8 mouse cellular contexts compared by ENCODE assay signal in the genomic region with DNA sequence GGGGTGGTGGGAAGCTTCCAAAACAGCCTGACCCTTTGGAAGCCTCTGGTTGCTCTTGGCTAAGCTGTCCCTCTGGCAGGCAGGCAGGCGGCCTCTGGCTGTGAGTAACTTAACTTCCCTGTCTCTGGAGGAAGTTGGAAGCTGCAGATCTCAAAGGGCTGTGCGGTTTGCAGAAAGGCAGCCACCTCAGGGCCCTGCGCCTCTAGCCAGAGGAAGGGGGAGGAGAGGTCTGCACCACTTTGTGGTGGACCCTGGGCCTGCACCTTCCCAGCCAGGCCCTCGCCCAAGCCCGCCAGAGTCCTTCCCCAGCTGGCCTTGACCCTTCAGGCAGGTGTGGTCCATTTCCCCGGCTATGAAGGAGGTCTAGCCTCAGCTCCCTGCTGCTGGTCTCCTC. TPM values are rescaled to one million over a fixed set of nuclear protein-coding genes. Genes with fewer than 3 reads are reported as not detected.
DNase-seq lines count a peak whose midpoint lies in the region; ATAC-seq and TF ChIP-seq lines count a peak whose summit lies in the region.

No protein-coding gene starts in this region.

- peak in 1 of 2 experiments; percentile 38 for DNase-seq in spleen, adult 2 months (ENCODE audit: low read depth in 1 of 2, low spot score in 2 of 2)
- DNase-seq in spleen, adult 12 weeks (ENCODE audit: low spot score) = no peak
- no peak for DNase-seq in midbrain, embryonic 10.5 days (ENCODE audit: low spot score)
- DNase-seq in thymus, adult 2 months = peak; percentile 58
- DNase-seq in adrenal gland, postnatal 25 days = no peak
- DNase-seq in right cerebral cortex, postnatal 36 days (ENCODE audit: low spot score in 2 of 2) = no peak

- peaks cover 54% of the 10 kb centered on the region for H3K4me1 ChIP-seq in spleen, adult 2 months (ENCODE audit: control insufficient read depth, insufficient read depth, insufficient read length)
- H3K4me1 ChIP-seq in forebrain, embryonic 12.5 days = peaks cover 98% of the 10 kb centered on the region
- peaks cover 20% of the 10 kb centered on the region for H3K4me1 ChIP-seq in intestine, postnatal 0 days (replicated peaks; ENCODE audit: control insufficient read depth, insufficient read depth, low read length)
- H3K4me1 ChIP-seq in midbrain, embryonic 10.5 days = peaks cover 99% of the 10 kb centered on the region
- peaks cover 61% of the 10 kb centered on the region for H3K4me1 ChIP-seq in thymus, adult 2 months (replicated peaks; ENCODE audit: control insufficient read depth, insufficient read depth, low read length)

- peak overlapping the region; percentile 33; the same call in 1 of the 2 replicates for H3K4me3 ChIP-seq in spleen, adult 2 months (ENCODE audit: extremely low read depth, insufficient read depth, insufficient read length)
- H3K4me3 ChIP-seq in forebrain, embryonic 12.5 days (replicated peaks) = peak overlapping the region; percentile 68
- H3K4me3 ChIP-seq in intestine, postnatal 0 days (ENCODE audit: low read depth, low read length) = no peak overlapping the region
- peak overlapping the region; percentile 85 for H3K4me3 ChIP-seq in midbrain, embryonic 10.5 days
- peak overlapping the region; percentile 70 for H3K4me3 ChIP-seq in thymus, adult 2 months (ENCODE audit: control insufficient read depth, insufficient read depth, low read length)

- peak overlapping the region; percentile 93 for H3K4me2 ChIP-seq in forebrain, embryonic 12.5 days
- peak overlapping the region; percentile 99 for H3K4me2 ChIP-seq in intestine, postnatal 0 days (replicated peaks; ENCODE audit: low read depth)

- peaks cover 10% of the 10 kb centered on the region for H3K27me3 ChIP-seq in spleen, adult 2 months (ENCODE audit: control insufficient read depth, insufficient read depth, low read length)
- H3K27me3 ChIP-seq in forebrain, embryonic 12.5 days = 0 out of 2 replicates have a peak, but pooled peaks cover 5% of the 10 kb centered on the region
- H3K27me3 ChIP-seq in intestine, postnatal 0 days (replicated peaks; ENCODE audit: control insufficient read depth, insufficient read depth, low read length) = no peaks in the 10 kb centered on the region
- peaks cover 58% of the 10 kb centered on the region for H3K27me3 ChIP-seq in midbrain, embryonic 10.5 days (ENCODE audit: low read depth, poor library complexity, severe bottlenecking)
- H3K27me3 ChIP-seq in thymus, adult 2 months (ENCODE audit: control insufficient read depth, insufficient read depth, low read length) = no peaks in the 10 kb centered on the region

- no peaks in the 10 kb centered on the region for H3K36me3 ChIP-seq in spleen, adult 2 months (ENCODE audit: control insufficient read depth, insufficient read depth, low read length)
- H3K36me3 ChIP-seq in forebrain, embryonic 12.5 days (replicated peaks) = no peaks in the 10 kb centered on the region
- no peaks in the 10 kb centered on the region for H3K36me3 ChIP-seq in intestine, postnatal 0 days (ENCODE audit: control insufficient read depth, insufficient read depth)
- H3K36me3 ChIP-seq in midbrain, embryonic 10.5 days = no peaks in the 10 kb centered on the region
- H3K36me3 ChIP-seq in thymus, adult 2 months (ENCODE audit: control insufficient read depth, insufficient read depth, low read length) = no peaks in the 10 kb centered on the region

- peak overlapping the region; percentile 85 for H3K9ac ChIP-seq in forebrain, embryonic 12.5 days
- H3K9ac ChIP-seq in intestine, postnatal 0 days (ENCODE audit: low read depth, low read length) = 0 out of 2 replicates have a peak overlapping the region, but pooled peaks have one; percentile 53

- WGBS in spleen, adult 2 months = 7% methylated on average over 6 of the region's 6 CpGs
- WGBS in forebrain, embryonic 12.5 days = 33% methylated on average over 6 of the region's 6 CpGs
- WGBS in intestine, postnatal 0 days = 35% methylated on average over 6 of the region's 6 CpGs
- WGBS in midbrain, embryonic 10.5 days = 23% methylated on average over 6 of the region's 6 CpGs
- WGBS in thymus, adult 2 months = 4% methylated on average over 6 of the region's 6 CpGs

- TF ChIP-seq CTCF in spleen, adult 2 months (IDR thresholded peaks at IDR 0.05; ENCODE audit: extremely low read depth, insufficient read depth, insufficient read length, insufficient replicate concordance) = no peak
- TF ChIP-seq CTCF in intestine, postnatal 0 days (IDR thresholded peaks at IDR 0.05; ENCODE audit: low read depth) = 0 out of 2 replicates have a peak, but pooled peaks have one; percentile 8
- TF ChIP-seq CTCF in thymus, adult 2 months (IDR thresholded peaks at IDR 0.05; ENCODE audit: borderline replicate concordance, control insufficient read depth, extremely low read depth, insufficient read depth, low read length, poor library complexity) = no peak

- H3K9me3 ChIP-seq in forebrain, embryonic 12.5 days = no peaks in the 10 kb centered on the region
- H3K9me3 ChIP-seq in intestine, postnatal 0 days (ENCODE audit: control insufficient read depth) = no peaks in the 10 kb centered on the region
- H3K9me3 ChIP-seq in midbrain, embryonic 10.5 days (replicated peaks) = no peaks in the 10 kb centered on the region

- H3K27ac ChIP-seq in spleen, adult 2 months (ENCODE audit: insufficient read depth, low read length) = peak overlapping the region; percentile 80
- H3K27ac ChIP-seq in forebrain, embryonic 12.5 days = peak overlapping the region; percentile 99
- H3K27ac ChIP-seq in intestine, postnatal 0 days (ENCODE audit: low read depth, low read length) = peak overlapping the region; percentile 96
- H3K27ac ChIP-seq in midbrain, embryonic 10.5 days (replicated peaks) = peak overlapping the region; percentile 98
- H3K27ac ChIP-seq in thymus, adult 2 months (ENCODE audit: control insufficient read depth, insufficient read depth, low read length) = peak overlapping the region; percentile 80

- TF ChIP-seq POLR2A in spleen, adult 2 months (IDR thresholded peaks at IDR 0.05; ENCODE audit: low read depth, low read length) = no peak
- no peak for TF ChIP-seq POLR2A in thymus, adult 2 months (IDR thresholded peaks at IDR 0.05; ENCODE audit: control insufficient read depth, extremely low read depth, insufficient read depth, low read length, poor library complexity)

- no peak for ATAC-seq in forebrain, embryonic 12.5 days (ENCODE audit: low FRiP score)
- ATAC-seq in intestine, postnatal 0 days = no peak

RNA-seq across cellular contexts. Expression of a gene that starts 49.7 kb away (rescaled TPM):
- 8.1 and 14.7 TPM in 2 replicates for polyA plus RNA-seq in spleen, adult 2 months (2012; rRNA removed)
- polyA plus RNA-seq in forebrain, embryonic 12.5 days (2016; fragmentation: Nextera tagmentation; extraction: Ambion mirVana) = 83.2 and 84.8 TPM in 2 replicates
- 23.1 and 23.7 TPM in 2 replicates for polyA plus RNA-seq in intestine, postnatal 0 days (2015; fragmentation: Nextera tagmentation; extraction: Ambion mirVana)
- 162 and 192 TPM in 2 replicates for polyA plus RNA-seq in midbrain, embryonic 10.5 days (2016; fragmentation: Nextera tagmentation; extraction: Ambion mirVana)
- 48.3 and 69.1 TPM in 2 replicates for polyA plus RNA-seq in thymus, adult 2 months (2012; rRNA removed)
- total RNA-seq in adrenal gland, postnatal 25 days (2021) = 12.2 and 12.4 TPM in 2 replicates
